Mouse (Mus musculus): ENCODE data around the gene Dyx1c1.

Gene Dyx1c1

DNA sequence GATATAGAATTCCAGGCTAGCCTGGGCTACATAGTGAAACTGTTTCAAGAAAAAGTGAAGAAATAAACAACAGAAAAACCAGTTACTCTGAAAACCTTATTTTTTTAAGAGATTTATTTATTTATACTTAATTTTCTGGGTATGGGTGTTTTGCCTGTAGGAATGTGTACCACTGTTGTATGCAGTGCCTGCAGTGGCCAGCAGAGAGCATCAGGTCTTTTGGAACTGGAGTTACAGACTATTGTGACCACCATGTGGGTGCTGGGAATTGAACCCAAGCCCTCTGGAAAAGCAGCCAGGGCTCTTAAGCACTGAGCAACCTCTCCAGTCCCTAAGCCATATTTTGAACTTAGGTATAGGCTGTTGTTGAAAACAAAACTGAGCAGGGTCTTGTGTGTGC lies 14.4 kb downstream of the Dyx1c1 start:
- no peak for DNase-seq (ENCODE audit: low read depth, low spot score)

GRCm38 (mm10) chr9:72974734-72975133 lies 16.1 kb downstream of the Dyx1c1 start:
- no peak for DNase-seq (ENCODE audit: low read depth, low spot score)

GRCm38 (mm10) chr9:72975242-72975641 lies 16.7 kb downstream of the Dyx1c1 start:
- DNase-seq (ENCODE audit: low read depth, low spot score): no peak

DNA sequence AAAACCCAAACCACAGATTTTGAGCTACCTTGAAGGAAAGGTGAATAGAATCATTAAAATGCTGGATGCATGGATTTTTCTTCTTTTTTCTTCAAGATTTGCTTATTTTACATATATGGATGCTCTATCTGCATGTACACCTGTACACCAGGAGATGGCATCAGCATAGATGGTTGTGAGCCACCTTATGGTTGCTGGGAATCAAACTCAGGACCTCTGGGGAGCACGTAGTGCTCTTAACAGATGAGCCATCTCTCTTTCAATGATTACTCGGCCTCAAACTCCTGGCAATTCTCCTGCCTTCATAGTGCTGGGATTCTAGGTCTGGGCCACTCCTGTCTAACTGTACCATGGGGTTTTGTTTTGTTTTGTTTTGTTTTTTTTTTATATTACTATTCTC lies 24.5 kb downstream of the Dyx1c1 start:
- no peak for DNase-seq (ENCODE audit: low read depth, low spot score)

GRCm38 (mm10) chr9:72985250-72986220 lies 26.9 kb downstream of the Dyx1c1 start, which contains the start of the genes Ccpg1os and Ccpg1:
TSS of gene Ccpg1os (minus strand) at chr9:72985382.
TSS of gene Ccpg1 (plus strand) at chr9:72985429.
- peak; percentile 96 for DNase-seq (ENCODE audit: low read depth, low spot score)

DNA sequence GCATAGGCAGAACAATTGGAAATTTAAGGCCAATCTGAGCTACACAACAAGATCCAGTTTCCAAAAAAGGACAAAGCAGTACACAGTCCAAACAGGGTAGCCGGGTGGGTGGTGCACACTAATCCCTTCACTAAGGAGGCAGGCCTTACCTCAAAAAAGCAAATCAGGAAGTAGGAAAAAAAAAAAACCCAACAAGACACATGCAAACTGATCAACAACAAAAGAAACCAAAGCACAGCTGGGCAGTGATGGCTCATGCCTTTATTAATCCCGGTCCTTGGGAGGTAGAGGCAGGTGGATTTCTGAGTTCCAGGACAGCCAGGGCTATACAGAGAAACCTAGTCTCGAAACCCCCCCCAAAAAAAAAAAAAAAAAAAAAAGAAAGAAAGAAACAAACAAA lies 29.1 kb downstream of the Dyx1c1 start:
- no peak for DNase-seq (ENCODE audit: low read depth, low spot score)

DNA sequence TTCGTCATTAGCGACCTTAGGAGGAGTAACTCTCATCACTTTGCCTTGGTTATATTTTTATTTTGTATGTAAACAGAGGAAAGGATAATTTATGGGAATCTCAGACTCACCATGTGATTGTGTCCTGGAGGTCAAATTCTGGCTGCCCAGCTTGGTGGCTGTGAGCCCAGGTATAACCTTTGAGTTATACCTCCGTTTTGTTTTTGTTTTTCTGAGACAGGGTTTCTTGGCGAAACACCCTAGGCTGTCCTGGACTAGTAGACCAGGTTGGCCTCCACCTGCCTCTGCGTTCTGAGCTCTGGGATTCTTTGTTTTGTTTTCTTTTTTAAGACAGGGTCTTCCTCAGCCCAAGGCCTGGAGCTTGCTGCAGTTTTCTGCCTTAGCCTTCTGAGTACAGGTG lies 30.1 kb downstream of the Dyx1c1 start:
- DNase-seq (ENCODE audit: low read depth, low spot score): no peak

DNA sequence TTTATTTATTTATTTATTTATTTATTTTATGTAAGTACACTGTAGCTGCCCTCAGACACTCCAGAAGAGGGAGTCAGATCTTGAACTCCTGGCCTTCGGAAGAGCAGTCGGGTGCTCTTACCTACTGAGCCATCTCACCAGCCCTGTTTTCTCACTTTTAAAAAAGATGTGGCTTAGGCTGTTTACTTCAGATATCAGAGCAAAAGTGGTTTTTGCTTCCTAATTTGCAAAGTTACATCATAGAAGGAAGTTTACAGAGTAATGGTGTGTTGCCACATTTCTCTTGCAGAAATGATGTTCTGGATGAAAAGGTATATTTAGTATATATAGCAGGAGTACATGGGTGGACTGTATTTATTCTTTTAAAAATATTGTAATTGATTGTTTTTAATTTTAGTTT lies 32.8 kb downstream of the Dyx1c1 start:
- DNase-seq (ENCODE audit: low read depth, low spot score): no peak

GRCm38 (mm10) chr9:72992576-72992975 lies 34.0 kb downstream of the Dyx1c1 start:
- DNase-seq (ENCODE audit: low read depth, low spot score): no peak

DNA sequence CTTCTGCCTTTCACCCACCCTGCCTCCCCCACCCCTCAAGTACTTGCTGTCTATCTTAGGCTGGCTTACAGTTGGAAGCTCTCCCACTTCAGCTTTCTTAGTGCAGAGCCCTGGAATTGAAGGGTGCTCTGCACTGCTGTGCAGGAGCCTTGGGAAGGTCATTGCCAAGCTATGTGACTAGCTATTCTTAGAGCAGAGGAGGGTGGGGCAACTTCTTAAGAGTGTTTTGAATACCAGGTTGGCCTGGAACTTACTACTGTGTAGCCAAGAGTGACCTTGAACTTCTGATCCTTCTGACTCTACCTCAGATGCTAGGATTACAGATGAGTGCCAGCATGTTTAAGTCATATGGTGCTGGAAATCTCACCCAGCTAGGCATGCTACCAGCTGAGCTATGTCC lies 37.6 kb downstream of the Dyx1c1 start:
- DNase-seq (ENCODE audit: low read depth, low spot score): peak; percentile 27

- no peak for DNase-seq (ENCODE audit: low read depth, low spot score)
Observed at GRCm38 (mm10) chr9:72996806-72997205, 38.2 kb downstream of the Dyx1c1 start.

DNA sequence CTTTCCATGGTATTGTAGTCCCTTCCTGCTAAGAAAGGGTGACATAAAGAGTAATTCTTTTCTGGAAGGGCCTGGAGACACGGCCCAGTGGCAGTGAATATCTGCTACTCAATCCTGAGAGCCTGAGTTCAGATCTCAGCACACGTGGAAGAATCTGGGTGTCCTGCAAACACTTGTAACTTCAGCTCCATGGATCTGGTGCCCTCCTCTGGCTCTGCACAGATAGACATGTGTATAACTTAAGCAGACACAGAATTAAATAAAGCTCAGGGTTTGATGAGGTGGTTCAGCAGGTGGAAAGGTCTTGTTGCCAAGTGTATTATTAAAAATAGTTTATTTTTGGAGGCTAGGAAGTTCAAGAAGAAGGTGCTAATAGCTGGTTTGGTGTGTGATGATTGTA lies 41.9 kb downstream of the Dyx1c1 start:
- no peak for DNase-seq (ENCODE audit: low read depth, low spot score)

DNA sequence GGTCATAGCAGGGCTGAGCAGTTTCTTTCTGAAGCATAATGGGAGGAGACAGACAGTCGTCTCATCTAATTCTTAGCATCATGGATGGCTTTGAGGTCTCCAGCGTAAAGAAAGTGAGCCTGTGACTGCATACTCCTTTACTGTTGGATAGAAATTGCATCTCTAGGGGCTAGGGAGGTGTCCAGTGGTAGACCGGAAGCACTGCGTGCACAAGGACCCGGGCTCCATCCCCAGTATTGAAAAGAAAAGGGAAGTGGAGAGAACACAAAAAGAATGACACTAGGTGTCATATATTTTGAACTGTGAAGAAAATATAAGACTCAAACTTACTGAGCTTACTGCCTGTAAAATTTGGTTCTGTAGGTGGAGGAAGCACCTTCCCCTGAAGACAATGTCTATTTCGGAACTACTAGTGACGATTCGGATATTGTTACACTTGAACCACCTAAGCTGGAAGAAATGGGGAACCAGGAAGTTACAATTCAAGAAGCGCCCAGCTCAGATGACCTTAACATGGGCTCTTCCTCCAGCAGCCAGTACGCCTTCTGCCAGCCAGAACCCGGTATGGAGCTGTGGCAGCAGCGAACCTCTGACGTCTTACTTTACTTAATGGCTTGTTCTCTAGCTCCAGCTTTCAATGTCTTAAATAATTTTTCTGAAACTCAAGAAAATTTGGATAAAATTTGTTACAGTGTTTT lies 42.9 kb downstream of the Dyx1c1 start:
- DNase-seq (ENCODE audit: low read depth, low spot score): no peak

GRCm38 (mm10) chr9:73002177-73002576 lies 43.6 kb downstream of the Dyx1c1 start:
- no peak for DNase-seq (ENCODE audit: low read depth, low spot score)

DNA sequence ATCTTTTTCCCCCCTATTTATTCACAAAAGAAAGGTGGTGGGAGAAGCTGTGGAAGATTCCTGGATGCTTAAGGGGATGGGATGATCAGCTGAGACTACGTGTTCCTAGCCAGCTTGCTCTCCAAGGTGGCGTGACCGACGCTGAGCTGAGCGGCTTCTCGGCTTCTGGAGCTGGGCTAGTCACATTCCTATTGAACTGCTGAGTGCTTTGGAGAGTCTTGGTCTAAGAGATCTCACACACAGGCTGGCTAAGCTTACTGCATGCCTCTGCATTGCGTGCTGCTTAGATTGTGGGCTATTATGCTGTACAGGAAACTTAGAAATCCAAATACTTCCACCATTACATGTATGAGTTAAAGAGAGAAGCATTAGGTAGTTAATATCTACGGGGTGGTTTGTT lies 45.5 kb downstream of the Dyx1c1 start:
- no peak for DNase-seq (ENCODE audit: low read depth, low spot score)

DNA sequence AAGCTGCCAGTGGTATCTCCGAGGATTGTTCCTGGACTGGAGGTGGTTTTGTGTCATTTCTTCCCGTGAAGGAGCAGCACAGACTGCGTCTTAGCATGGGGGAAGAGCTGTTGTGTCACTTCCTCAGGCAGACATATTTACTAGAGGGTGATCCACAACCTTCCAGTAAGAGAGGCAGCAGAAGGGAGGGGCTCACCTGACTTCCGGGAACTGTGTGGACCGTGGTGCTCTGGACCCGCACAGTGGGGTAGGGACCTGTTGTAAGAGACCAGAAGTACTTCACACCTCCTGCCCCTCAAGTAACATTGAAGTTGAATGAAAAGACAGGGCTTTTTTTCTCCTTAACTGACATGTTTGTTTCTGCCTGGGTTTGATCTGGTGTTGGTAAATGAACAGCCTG lies 46.5 kb downstream of the Dyx1c1 start:
- no peak for DNase-seq (ENCODE audit: low read depth, low spot score)

DNA sequence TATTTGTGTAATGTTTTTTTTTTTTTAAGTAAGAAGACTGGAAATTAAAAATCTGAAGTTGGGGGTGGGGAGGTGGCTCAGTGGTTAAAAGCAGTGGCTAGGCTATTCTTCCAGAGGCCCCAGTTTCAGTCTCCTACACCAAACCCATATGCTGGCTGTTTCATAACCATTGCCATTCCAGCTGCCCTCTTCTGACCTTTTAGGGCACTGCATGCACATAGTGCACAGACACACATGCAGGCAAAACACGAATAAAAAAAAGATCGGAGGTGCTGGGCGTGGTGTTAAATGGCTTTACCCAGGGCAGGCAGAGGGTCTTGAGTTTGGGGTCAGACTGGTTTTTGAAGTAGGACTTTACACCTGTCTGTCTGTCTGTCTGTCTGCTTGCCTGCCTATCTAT lies 47.6 kb downstream of the Dyx1c1 start:
- no peak for DNase-seq (ENCODE audit: low read depth, low spot score)

GRCm38 (mm10) chr9:73008384-73008783 lies 49.8 kb downstream of the Dyx1c1 start:
- DNase-seq (ENCODE audit: low read depth, low spot score): no peak

GRCm38 (mm10) chr9:73012629-73013028 lies 54.0 kb downstream of the Dyx1c1 start:
- no peak for DNase-seq (ENCODE audit: low read depth, low spot score)

GRCm38 (mm10) chr9:73014724-73015123 lies 56.1 kb downstream of the Dyx1c1 start:
- no peak for DNase-seq (ENCODE audit: low read depth, low spot score)

- peak; percentile 40 for DNase-seq (ENCODE audit: low read depth, low spot score)
Observed at GRCm38 (mm10) chr9:73019841-73020240, 61.3 kb downstream of the Dyx1c1 start.

GRCm38 (mm10) chr9:73020566-73021097 lies 62.0 kb downstream of the Dyx1c1 start:
- no peak for DNase-seq (ENCODE audit: low read depth, low spot score)
